Mouse (Mus musculus) megakaryocyte, embryonic 14.5 days (primary cell): ENCODE results near the gene Lrfn2.

ENCODE experiments used
- FLI1 ChIP-seq: IDR thresholded peaks from 2 replicates; pipeline ENCODE4 v1.6.1; 2012; ENCODE audit warnings: low read length, inconsistent platforms, mixed read lengths
- GATA1 ChIP-seq: IDR thresholded peaks from 3 replicates; pipeline ENCODE4 v1.6.1; 2012; ENCODE audit warnings: mixed read lengths, low read length, inconsistent platforms, borderline replicate concordance

- TF ChIP-seq GATA1 (no peak), FLI1 (no peak)
Measured at GRCm38 (mm10) chr17:49061141-49061540, 129.0 kb downstream of the Lrfn2 start.
